Mouse (Mus musculus): Measurements from ENCODE around the gene Khnyn. TPM values are rescaled to one million over a fixed set of nuclear protein-coding genes. Genes with fewer than 3 reads are reported as not detected.

Gene Khnyn
- polyA plus RNA-seq (2014; fragmentation: Illumina TruSeq; extraction: RNeasy Lipid Tissue Mini Kit (QIAGEN cat#74804); ENCODE audit: low read depth, low replicate concordance) = 9.7 TPM

DNA sequence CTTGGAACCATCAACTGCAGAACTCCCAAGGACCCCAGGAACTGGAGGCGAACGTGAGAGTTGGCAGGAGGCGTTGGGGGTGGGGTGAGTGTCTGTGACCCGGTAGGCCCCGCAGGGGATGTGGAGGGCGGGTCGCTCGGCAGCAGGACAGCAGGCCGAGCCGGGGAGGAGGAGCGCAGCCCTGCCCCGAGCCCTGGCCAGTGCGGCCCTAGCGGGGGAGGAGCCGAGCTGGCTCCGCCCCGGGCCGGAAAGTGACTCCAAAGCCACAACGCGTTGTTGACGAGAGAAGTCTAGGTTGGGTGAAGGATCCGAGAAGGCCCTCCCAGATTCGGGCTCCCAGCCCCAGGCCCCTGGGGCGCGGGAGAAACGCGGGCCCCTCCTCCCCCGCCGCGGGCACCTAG, at the start of gene Khnyn:
Khnyn (plus strand) TSS at position 235 of the 401 bp plus-strand sequence.

DNA sequence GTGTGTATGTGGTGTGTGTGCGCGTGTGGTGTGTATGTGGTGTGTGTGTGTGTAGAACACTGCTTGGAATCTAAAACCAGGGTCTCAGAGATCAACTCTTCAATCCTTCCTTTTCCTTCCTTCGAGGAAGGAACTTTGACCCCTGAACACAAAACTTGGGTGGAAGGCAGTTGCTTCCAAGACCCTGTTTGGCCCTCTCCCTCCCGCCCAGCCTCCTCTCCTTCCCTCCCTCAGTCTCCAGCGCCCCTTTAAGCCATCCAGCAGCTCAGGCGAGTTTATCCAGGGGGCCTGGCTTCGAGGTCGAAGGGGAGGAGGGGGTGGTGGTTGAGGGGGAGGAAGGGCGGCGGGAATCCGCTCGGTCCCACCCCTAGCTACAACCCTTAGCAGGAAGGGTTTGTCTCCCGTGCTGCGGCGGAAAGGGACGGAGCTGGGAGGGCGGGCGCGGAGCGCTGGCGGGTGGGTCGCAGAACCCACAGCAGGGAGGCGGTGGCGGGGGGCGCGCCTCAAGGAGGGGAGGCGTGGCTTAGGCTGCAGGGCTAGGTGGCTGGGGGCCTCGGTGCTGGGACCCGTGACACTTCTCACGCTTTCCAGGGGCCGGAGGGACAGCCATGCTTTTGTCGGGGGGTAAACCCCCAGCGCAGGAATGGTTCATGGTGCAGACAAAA, 31.0 kb upstream of the Khnyn start, which contains the start of gene Nynrin:
Nynrin (plus strand) TSS at position 390 of the 665 bp plus-strand sequence.

DNA sequence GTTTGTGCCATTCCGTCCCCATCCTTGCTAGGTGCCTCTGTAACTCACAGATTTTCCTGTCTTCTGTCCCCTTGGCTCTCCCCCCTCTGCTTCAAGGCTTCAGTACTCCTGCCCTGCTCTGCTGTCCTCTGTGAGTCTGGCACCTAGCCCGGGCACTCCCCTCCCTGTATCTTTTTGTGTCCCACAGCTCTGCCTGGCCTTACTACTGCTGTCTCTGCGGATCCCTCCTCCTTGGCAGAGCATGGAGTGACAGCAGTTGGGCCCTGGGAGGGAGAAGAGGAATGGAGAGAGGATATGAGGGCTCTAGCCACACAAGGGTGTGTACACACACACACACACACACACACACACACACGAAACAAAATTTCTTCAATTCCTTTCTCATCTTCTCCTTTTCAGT, 581 bp upstream of the Khnyn start, which contains the start of gene Cbln3:
Cbln3 (minus strand) TSS at position 227 of the 400 bp plus-strand sequence.

DNA sequence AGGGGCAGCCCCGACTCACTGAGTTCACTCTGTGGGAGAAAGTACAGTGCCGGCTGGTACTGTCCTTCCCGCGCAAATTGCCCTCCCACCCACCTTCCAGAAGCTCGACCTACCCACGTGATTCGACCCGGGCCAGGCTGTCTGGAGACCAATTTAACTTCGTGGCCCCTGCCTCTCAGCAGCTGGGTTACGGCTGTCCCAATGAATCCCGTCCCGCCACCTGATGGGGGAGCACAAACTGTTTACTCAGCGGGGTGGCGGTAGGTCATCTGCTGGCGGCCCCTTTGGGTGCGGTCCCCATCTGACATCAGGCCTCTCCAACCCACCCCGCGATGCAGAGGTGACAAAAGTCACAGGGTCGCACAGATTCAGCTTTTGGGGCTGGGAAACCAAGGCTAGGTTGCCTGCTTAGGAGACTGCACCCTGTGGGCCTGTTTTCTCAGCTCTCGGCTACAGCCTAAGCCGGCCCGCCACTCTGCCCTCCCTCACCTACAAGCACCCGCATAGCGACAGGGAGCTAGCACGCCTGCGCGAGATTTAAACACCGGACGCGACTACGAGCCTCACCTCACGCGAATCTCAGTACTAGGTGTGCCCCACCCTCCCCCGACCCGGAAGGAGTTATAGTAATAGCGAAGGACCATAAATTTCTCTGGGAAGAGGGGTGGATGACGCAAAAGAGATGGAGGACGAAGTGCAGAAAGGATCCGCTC, 15.1 kb downstream of the Khnyn start, which contains the start of gene Sdr39u1:
Sdr39u1 (minus strand) TSS at position 593 of the 713 bp plus-strand sequence.

DNA sequence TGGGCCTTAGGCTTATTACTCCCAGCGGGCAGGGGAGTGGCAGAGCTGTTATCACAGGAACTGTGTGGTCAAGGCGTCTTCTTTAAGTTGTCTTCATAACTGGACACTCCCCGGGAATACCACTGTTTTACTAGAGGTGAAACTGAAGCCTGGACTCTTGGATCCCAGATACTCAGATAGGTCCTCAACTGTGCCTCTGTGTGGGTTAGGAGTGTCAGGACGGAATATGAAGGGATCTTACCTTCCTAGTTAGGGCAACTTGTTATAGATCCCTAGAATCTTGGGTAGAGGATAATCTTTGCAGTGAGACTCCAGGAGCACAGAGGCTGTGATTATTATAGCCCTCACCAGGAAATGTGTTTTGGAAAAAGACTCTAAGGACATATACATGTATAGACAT, 59.8 kb downstream of the Khnyn start, which contains the start of gene Cma1:
Cma1 (minus strand) TSS at position 101 of the 400 bp plus-strand sequence.

Other genes with a start within 250 kb of the Khnyn start
- 13.4 TPM for gene Ipo4, start 249.0 kb upstream of the Khnyn start, polyA plus RNA-seq (2014; fragmentation: Illumina TruSeq; extraction: RNeasy Lipid Tissue Mini Kit (QIAGEN cat#74804); ENCODE audit: low read depth, low replicate concordance)
- 1.7 TPM for gene Gm49378, start 247.1 kb upstream of the Khnyn start, polyA plus RNA-seq (2014; fragmentation: Illumina TruSeq; extraction: RNeasy Lipid Tissue Mini Kit (QIAGEN cat#74804); ENCODE audit: low read depth, low replicate concordance)
- 48.9 TPM for gene Tm9sf1, start 241.1 kb upstream of the Khnyn start, polyA plus RNA-seq (2014; fragmentation: Illumina TruSeq; extraction: RNeasy Lipid Tissue Mini Kit (QIAGEN cat#74804); ENCODE audit: low read depth, low replicate concordance)
- gene Tssk4, start 234.8 kb upstream of the Khnyn start, polyA plus RNA-seq (2014; fragmentation: Illumina TruSeq; extraction: RNeasy Lipid Tissue Mini Kit (QIAGEN cat#74804); ENCODE audit: low read depth, low replicate concordance) = not detected
- gene Mdp1, start 224.4 kb upstream of the Khnyn start, polyA plus RNA-seq (2014; fragmentation: Illumina TruSeq; extraction: RNeasy Lipid Tissue Mini Kit (QIAGEN cat#74804); ENCODE audit: low read depth, low replicate concordance) = 32.2 TPM
- gene Gmpr2, start 213.0 kb upstream of the Khnyn start, polyA plus RNA-seq (2014; fragmentation: Illumina TruSeq; extraction: RNeasy Lipid Tissue Mini Kit (QIAGEN cat#74804); ENCODE audit: low read depth, low replicate concordance) = 44.1 TPM
- gene Nedd8, start 212.8 kb upstream of the Khnyn start, polyA plus RNA-seq (2014; fragmentation: Illumina TruSeq; extraction: RNeasy Lipid Tissue Mini Kit (QIAGEN cat#74804); ENCODE audit: low read depth, low replicate concordance) = 81.5 TPM
- 10.6 TPM for gene Tinf2, start 203.1 kb upstream of the Khnyn start, polyA plus RNA-seq (2014; fragmentation: Illumina TruSeq; extraction: RNeasy Lipid Tissue Mini Kit (QIAGEN cat#74804); ENCODE audit: low read depth, low replicate concordance)
- not detected for gene Tgm1, start 171.0 kb upstream of the Khnyn start, polyA plus RNA-seq (2014; fragmentation: Illumina TruSeq; extraction: RNeasy Lipid Tissue Mini Kit (QIAGEN cat#74804); ENCODE audit: low read depth, low replicate concordance)
- 0.47 TPM for gene Rabggta, start 162.7 kb upstream of the Khnyn start, polyA plus RNA-seq (2014; fragmentation: Illumina TruSeq; extraction: RNeasy Lipid Tissue Mini Kit (QIAGEN cat#74804); ENCODE audit: low read depth, low replicate concordance)
- 15.6 TPM for gene Dhrs1, start 139.3 kb upstream of the Khnyn start, polyA plus RNA-seq (2014; fragmentation: Illumina TruSeq; extraction: RNeasy Lipid Tissue Mini Kit (QIAGEN cat#74804); ENCODE audit: low read depth, low replicate concordance)
- gene Nop9, start 139.3 kb upstream of the Khnyn start, polyA plus RNA-seq (2014; fragmentation: Illumina TruSeq; extraction: RNeasy Lipid Tissue Mini Kit (QIAGEN cat#74804); ENCODE audit: low read depth, low replicate concordance) = 6.7 TPM
- not detected for gene Cideb, start 126.5 kb upstream of the Khnyn start, polyA plus RNA-seq (2014; fragmentation: Illumina TruSeq; extraction: RNeasy Lipid Tissue Mini Kit (QIAGEN cat#74804); ENCODE audit: low read depth, low replicate concordance)
- gene Ltb4r2, start 123.5 kb upstream of the Khnyn start, polyA plus RNA-seq (2014; fragmentation: Illumina TruSeq; extraction: RNeasy Lipid Tissue Mini Kit (QIAGEN cat#74804); ENCODE audit: low read depth, low replicate concordance) = not detected
- gene Ltb4r1, start 119.0 kb upstream of the Khnyn start, polyA plus RNA-seq (2014; fragmentation: Illumina TruSeq; extraction: RNeasy Lipid Tissue Mini Kit (QIAGEN cat#74804); ENCODE audit: low read depth, low replicate concordance) = 0.41 TPM
- gene Adcy4, start 100.9 kb upstream of the Khnyn start, polyA plus RNA-seq (2014; fragmentation: Illumina TruSeq; extraction: RNeasy Lipid Tissue Mini Kit (QIAGEN cat#74804); ENCODE audit: low read depth, low replicate concordance) = 1.1 TPM
- not detected for gene Ripk3, start 96.1 kb upstream of the Khnyn start, polyA plus RNA-seq (2014; fragmentation: Illumina TruSeq; extraction: RNeasy Lipid Tissue Mini Kit (QIAGEN cat#74804); ENCODE audit: low read depth, low replicate concordance)
- gene Nfatc4, start 61.8 kb upstream of the Khnyn start, polyA plus RNA-seq (2014; fragmentation: Illumina TruSeq; extraction: RNeasy Lipid Tissue Mini Kit (QIAGEN cat#74804); ENCODE audit: low read depth, low replicate concordance) = 2.6 TPM
- 0.41 TPM for gene Nynrin, start 30.9 kb upstream of the Khnyn start, polyA plus RNA-seq (2014; fragmentation: Illumina TruSeq; extraction: RNeasy Lipid Tissue Mini Kit (QIAGEN cat#74804); ENCODE audit: low read depth, low replicate concordance)
- not detected for gene Cbln3, start 555 bp upstream of the Khnyn start, polyA plus RNA-seq (2014; fragmentation: Illumina TruSeq; extraction: RNeasy Lipid Tissue Mini Kit (QIAGEN cat#74804); ENCODE audit: low read depth, low replicate concordance)
- gene Sdr39u1, start 15.3 kb downstream of the Khnyn start, polyA plus RNA-seq (2014; fragmentation: Illumina TruSeq; extraction: RNeasy Lipid Tissue Mini Kit (QIAGEN cat#74804); ENCODE audit: low read depth, low replicate concordance) = 16.7 TPM
- 2.0 TPM for gene Cma1, start 59.7 kb downstream of the Khnyn start, polyA plus RNA-seq (2014; fragmentation: Illumina TruSeq; extraction: RNeasy Lipid Tissue Mini Kit (QIAGEN cat#74804); ENCODE audit: low read depth, low replicate concordance)
- not detected for gene Cma2, start 66.0 kb downstream of the Khnyn start, polyA plus RNA-seq (2014; fragmentation: Illumina TruSeq; extraction: RNeasy Lipid Tissue Mini Kit (QIAGEN cat#74804); ENCODE audit: low read depth, low replicate concordance)
- gene Mcpt1, start 133.0 kb downstream of the Khnyn start, polyA plus RNA-seq (2014; fragmentation: Illumina TruSeq; extraction: RNeasy Lipid Tissue Mini Kit (QIAGEN cat#74804); ENCODE audit: low read depth, low replicate concordance) = not detected
- not detected for gene Mcpt9, start 145.5 kb downstream of the Khnyn start, polyA plus RNA-seq (2014; fragmentation: Illumina TruSeq; extraction: RNeasy Lipid Tissue Mini Kit (QIAGEN cat#74804); ENCODE audit: low read depth, low replicate concordance)
- 0.58 TPM for gene Mcpt2, start 157.1 kb downstream of the Khnyn start, polyA plus RNA-seq (2014; fragmentation: Illumina TruSeq; extraction: RNeasy Lipid Tissue Mini Kit (QIAGEN cat#74804); ENCODE audit: low read depth, low replicate concordance)
- 3.4 TPM for gene Mcpt4, start 177.4 kb downstream of the Khnyn start, polyA plus RNA-seq (2014; fragmentation: Illumina TruSeq; extraction: RNeasy Lipid Tissue Mini Kit (QIAGEN cat#74804); ENCODE audit: low read depth, low replicate concordance)
- not detected for gene Mcpt8, start 200.3 kb downstream of the Khnyn start, polyA plus RNA-seq (2014; fragmentation: Illumina TruSeq; extraction: RNeasy Lipid Tissue Mini Kit (QIAGEN cat#74804); ENCODE audit: low read depth, low replicate concordance)
- gene Ctsg, start 217.6 kb downstream of the Khnyn start, polyA plus RNA-seq (2014; fragmentation: Illumina TruSeq; extraction: RNeasy Lipid Tissue Mini Kit (QIAGEN cat#74804); ENCODE audit: low read depth, low replicate concordance) = not detected
- gene Gzme, start 235.7 kb downstream of the Khnyn start, polyA plus RNA-seq (2014; fragmentation: Illumina TruSeq; extraction: RNeasy Lipid Tissue Mini Kit (QIAGEN cat#74804); ENCODE audit: low read depth, low replicate concordance) = not detected
- gene Gzmd, start 247.7 kb downstream of the Khnyn start, polyA plus RNA-seq (2014; fragmentation: Illumina TruSeq; extraction: RNeasy Lipid Tissue Mini Kit (QIAGEN cat#74804); ENCODE audit: low read depth, low replicate concordance) = not detected